Mouse (Mus musculus): Measurements from ENCODE around the gene Il10rb. TPM values are rescaled to one million over a fixed set of nuclear protein-coding genes. Genes with fewer than 3 reads are reported as not detected.

Gene Il10rb
- total and polyA plus RNA-seq, 3 experiments = 32.1 to 37.9 (median 36.1) TPM

- Histone ChIP-seq H3K9ac (ENCODE audit: insufficient read depth, low read depth) (no peak overlapping the region), H3K4me3 (replicated peaks in 1 of 3; ENCODE audit: low read depth in 2 of 3, low read length in 2 of 3, poor library complexity in 1 of 3) (no peak overlapping the region), H3K27me3 (replicated peaks) (no peaks in the 10 kb centered on the region), H3K79me2 (replicated peaks; ENCODE audit: control insufficient read depth, extremely low read depth, insufficient read depth, poor library complexity, severe bottlenecking) (no peaks in the 10 kb centered on the region), H3K9me3 (replicated peaks; ENCODE audit: low read length) (peaks cover 8% of the 10 kb centered on the region), H3K27ac (ENCODE audit: insufficient read depth, low read depth) (no peak overlapping the region), H3K4me1 (ENCODE audit: control insufficient read depth in 1 of 2, insufficient read depth in 2 of 2) (peaks cover 11 to 63% of the 10 kb centered on the region in 2 experiments; a peak in 3 of 4 replicates), H3K36me3 (replicated peaks in 1 of 2; ENCODE audit: control insufficient read depth in 1 of 2, insufficient read depth in 1 of 2, low read length in 1 of 2) (peaks cover 0 to 6% of the 10 kb centered on the region in 2 experiments), H3K4me2 (ENCODE audit: insufficient read depth, low read depth, poor library complexity, severe bottlenecking) (no peak overlapping the region)
- no peak for DNase-seq (ENCODE audit: extremely low read depth)
- dilution Hi-C loops (cut with MboI; ENCODE audit: extremely low pct_ligation_motif_present, extremely low pct_unique_long_range_greater_than_20kb, low sequenced_read_pairs) = no loop called here
- in situ Hi-C loops (cut with MboI; ENCODE audit: low pct_ligation_motif_present, low pct_unique_long_range_greater_than_20kb, low sequenced_read_pairs) = no loop called here
- TF ChIP-seq SIN3A (IDR thresholded peaks at IDR 0.05; ENCODE audit: low read length) (0 out of 2 replicates have a peak, but pooled peaks have one; percentile 30), UBTF (IDR thresholded peaks at IDR 0.05; ENCODE audit: low read depth, low read length) (no peak), GABPA (IDR thresholded peaks at IDR 0.05; ENCODE audit: insufficient replicate concordance, low read depth, low read length) (no peak), ZC3H11A (IDR thresholded peaks at IDR 0.05; ENCODE audit: low read depth, low read length) (no peak), TCF12 (IDR thresholded peaks at IDR 0.05; ENCODE audit: low read depth, low read length) (no peak), ETS1 (conservative IDR thresholded peaks at IDR 0.05; ENCODE audit: low read depth, low read length) (no peak), KAT2A (IDR thresholded peaks at IDR 0.05; ENCODE audit: insufficient replicate concordance, low read length) (no peak), ZKSCAN1 (IDR thresholded peaks at IDR 0.05; ENCODE audit: borderline replicate concordance, low read depth, low read length) (no peak), MEF2A (IDR thresholded peaks at IDR 0.05; ENCODE audit: borderline replicate concordance, low read depth, low read length) (no peak), MAFK (IDR thresholded peaks at IDR 0.05; ENCODE audit: insufficient replicate concordance, low read length) (peak; percentile 83), PAX5 (IDR thresholded peaks at IDR 0.05; ENCODE audit: low read length) (no peak), CHD1 (IDR thresholded peaks at IDR 0.05; ENCODE audit: low read depth, low read length) (no peak)
Measured at GRCm38 (mm10) chr16:91461773-91462181, 55.8 kb downstream of the Il10rb start.

GRCm38 (mm10) chr16:91462644-91463043, 56.7 kb downstream of the Il10rb start:
- TF ChIP-seq ZMIZ1 (IDR thresholded peaks at IDR 0.05; ENCODE audit: low read depth, low read length) (no peak), TBP (conservative IDR thresholded peaks at IDR 0.05; ENCODE audit: low read depth, low read length) (no peak), ETS1 (conservative IDR thresholded peaks at IDR 0.05; ENCODE audit: low read depth, low read length) (no peak), CHD2 (IDR thresholded peaks at IDR 0.05; ENCODE audit: low read length) (no peak), ELF1 (IDR thresholded peaks at IDR 0.05; ENCODE audit: low read depth, low read length) (no peak), GABPA (IDR thresholded peaks at IDR 0.05; ENCODE audit: insufficient replicate concordance, low read depth, low read length) (no peak), JUN (IDR thresholded peaks at IDR 0.05; ENCODE audit: insufficient read depth, low read depth, low read length) (no peak), NRF1 (IDR thresholded peaks at IDR 0.05; ENCODE audit: low read depth, low read length) (no peak), JUND (conservative IDR thresholded peaks at IDR 0.05; ENCODE audit: low read depth, low read length) (no peak), NELFE (IDR thresholded peaks at IDR 0.05; ENCODE audit: low read depth, low read length) (no peak), E2F4 (IDR thresholded peaks at IDR 0.05; ENCODE audit: insufficient replicate concordance, low read depth, low read length) (no peak), MAZ (IDR thresholded peaks at IDR 0.05; ENCODE audit: low read depth, low read length) (no peak), RCOR1 (conservative IDR thresholded peaks at IDR 0.05; ENCODE audit: low read depth, low read length) (no peak), UBTF (IDR thresholded peaks at IDR 0.05; ENCODE audit: low read depth, low read length) (no peak), SMC3 (IDR thresholded peaks at IDR 0.05; ENCODE audit: low read depth, low read length) (no peak), ZC3H11A (IDR thresholded peaks at IDR 0.05; ENCODE audit: low read depth, low read length) (no peak), MEF2A (IDR thresholded peaks at IDR 0.05; ENCODE audit: borderline replicate concordance, low read depth, low read length) (no peak), USF1 (IDR thresholded peaks at IDR 0.05; ENCODE audit: low read depth, low read length) (no peak), KAT2A (IDR thresholded peaks at IDR 0.05; ENCODE audit: insufficient replicate concordance, low read length) (no peak), TCF12 (IDR thresholded peaks at IDR 0.05; ENCODE audit: low read depth, low read length) (no peak)
- Histone ChIP-seq H3K9me3 (replicated peaks; ENCODE audit: low read length) (peaks cover 4% of the 10 kb centered on the region), H3K27ac (ENCODE audit: insufficient read depth, low read depth) (no peak overlapping the region), H3K36me3 (replicated peaks in 1 of 2; ENCODE audit: control insufficient read depth in 1 of 2, insufficient read depth in 1 of 2, low read length in 1 of 2) (peaks cover 0 to 3% of the 10 kb centered on the region in 2 experiments), H3K9ac (ENCODE audit: insufficient read depth, low read depth) (no peak overlapping the region), H3K79me2 (replicated peaks; ENCODE audit: control insufficient read depth, extremely low read depth, insufficient read depth, poor library complexity, severe bottlenecking) (no peaks in the 10 kb centered on the region), H3K4me2 (ENCODE audit: insufficient read depth, low read depth, poor library complexity, severe bottlenecking) (no peak overlapping the region), H3K4me3 (replicated peaks in 1 of 3; ENCODE audit: low read depth in 2 of 3, low read length in 2 of 3, poor library complexity in 1 of 3) (no peak overlapping the region), H3K27me3 (replicated peaks) (no peaks in the 10 kb centered on the region), H3K4me1 (ENCODE audit: control insufficient read depth in 1 of 2, insufficient read depth in 2 of 2) (peaks cover 11 to 65% of the 10 kb centered on the region in 2 experiments; a peak in 3 of 4 replicates)
- no peak for DNase-seq (ENCODE audit: extremely low read depth)
- dilution Hi-C loops (cut with MboI; ENCODE audit: extremely low pct_ligation_motif_present, extremely low pct_unique_long_range_greater_than_20kb, low sequenced_read_pairs) = no loop called here
- in situ Hi-C loops (cut with MboI; ENCODE audit: low pct_ligation_motif_present, low pct_unique_long_range_greater_than_20kb, low sequenced_read_pairs) = no loop called here

Data from CH12.LX (cell line).